Mouse (Mus musculus): Measurements from ENCODE around the gene Gas1. TPM values are rescaled to one million over a fixed set of nuclear protein-coding genes. Genes with fewer than 3 reads are reported as not detected.

Gene Gas1
- polyA plus RNA-seq (2015; fragmentation: Nextera tagmentation; extraction: Ambion mirVana) = 17.5 and 30.6 TPM in 2 replicates

GRCm38 (mm10) chr13:60177106-60177796 lies at the start of gene Gas1:
Gas1 (minus strand) TSS chr13:60177365.
- Histone ChIP-seq H3K4me1 (replicated peaks) (peaks cover 38% of the 10 kb centered on the region), H3K4me3 (replicated peaks) (peak within 1 kb of the TSS; percentile 90), H3K27me3 (peaks cover 5% of the 10 kb centered on the region), H3K36me3 (no peaks in the 10 kb centered on the region), H3K9me3 (no peaks in the 10 kb centered on the region), H3K4me2 (replicated peaks) (peak within 1 kb of the TSS; percentile 92), H3K27ac (peak within 1 kb of the TSS; percentile 97), H3K9ac (replicated peaks) (peak within 1 kb of the TSS; percentile 93)
- WGBS = under 1% methylated on average over 59 of the region's 59 CpGs
- peak; percentile 93 for ATAC-seq

GRCm38 (mm10) chr13:60226251-60226836 lies 49.2 kb upstream of the Gas1 start:
- 0 out of 2 replicates have a peak, but pooled peaks have one; percentile 45 for ATAC-seq
- no peak overlapping the region for H3K27ac ChIP-seq
- no peak overlapping the region for H3K4me3 ChIP-seq (replicated peaks)
- no peaks in the 10 kb centered on the region for H3K27me3 ChIP-seq
- H3K4me2 ChIP-seq (replicated peaks) = no peak overlapping the region
- no peak overlapping the region for H3K9ac ChIP-seq (replicated peaks)
- no peaks in the 10 kb centered on the region for H3K4me1 ChIP-seq (replicated peaks)
- no peaks in the 10 kb centered on the region for H3K36me3 ChIP-seq
- no peaks in the 10 kb centered on the region; the same call in 1 of the 2 replicates for H3K9me3 ChIP-seq
- 47% methylated on average over 9 of the region's 9 CpGs for WGBS

GRCm38 (mm10) chr13:60225736-60226135 lies 48.6 kb upstream of the Gas1 start:
- 87% methylated on average over 1 of the region's 1 CpGs for WGBS
- H3K4me3 ChIP-seq (replicated peaks) = no peak overlapping the region
- H3K4me2 ChIP-seq (replicated peaks) = no peak overlapping the region
- H3K9me3 ChIP-seq = no peaks in the 10 kb centered on the region; the same call in 1 of the 2 replicates
- H3K27ac ChIP-seq = no peak overlapping the region
- H3K36me3 ChIP-seq = no peaks in the 10 kb centered on the region
- H3K27me3 ChIP-seq = no peaks in the 10 kb centered on the region
- no peaks in the 10 kb centered on the region for H3K4me1 ChIP-seq (replicated peaks)
- no peak for ATAC-seq
- no peak overlapping the region for H3K9ac ChIP-seq (replicated peaks)

GRCm38 (mm10) chr13:60225276-60225675 lies 48.1 kb upstream of the Gas1 start:
- H3K27ac ChIP-seq = no peak overlapping the region
- H3K27me3 ChIP-seq = no peaks in the 10 kb centered on the region
- H3K4me1 ChIP-seq (replicated peaks) = no peaks in the 10 kb centered on the region
- H3K4me3 ChIP-seq (replicated peaks) = no peak overlapping the region
- no peaks in the 10 kb centered on the region for H3K36me3 ChIP-seq
- 97% methylated on average over 5 of the region's 5 CpGs for WGBS
- H3K9me3 ChIP-seq = no peaks in the 10 kb centered on the region; the same call in 1 of the 2 replicates
- H3K9ac ChIP-seq (replicated peaks) = no peak overlapping the region
- ATAC-seq = no peak
- no peak overlapping the region for H3K4me2 ChIP-seq (replicated peaks)

GRCm38 (mm10) chr13:60223797-60224196 lies 46.6 kb upstream of the Gas1 start:
- H3K4me3 ChIP-seq (replicated peaks) = no peak overlapping the region
- WGBS = 61% methylated on average over 2 of the region's 2 CpGs
- H3K9ac ChIP-seq (replicated peaks) = no peak overlapping the region
- H3K27ac ChIP-seq = no peak overlapping the region
- no peak for ATAC-seq
- no peak overlapping the region for H3K4me2 ChIP-seq (replicated peaks)
- H3K27me3 ChIP-seq = no peaks in the 10 kb centered on the region
- no peaks in the 10 kb centered on the region for H3K36me3 ChIP-seq
- H3K9me3 ChIP-seq = no peaks in the 10 kb centered on the region; the same call in 1 of the 2 replicates
- no peaks in the 10 kb centered on the region for H3K4me1 ChIP-seq (replicated peaks)

- no peak overlapping the region for H3K4me3 ChIP-seq (replicated peaks)
- H3K9me3 ChIP-seq = no peaks in the 10 kb centered on the region; the same call in 1 of the 2 replicates
- H3K27ac ChIP-seq = no peak overlapping the region
- H3K36me3 ChIP-seq = no peaks in the 10 kb centered on the region
- H3K9ac ChIP-seq (replicated peaks) = no peak overlapping the region
- no peak overlapping the region for H3K4me2 ChIP-seq (replicated peaks)
- WGBS = 92% methylated on average over 11 of the region's 11 CpGs
- no peak for ATAC-seq
- no peaks in the 10 kb centered on the region for H3K4me1 ChIP-seq (replicated peaks)
- H3K27me3 ChIP-seq = no peaks in the 10 kb centered on the region
Measured at GRCm38 (mm10) chr13:60222336-60222735, 45.2 kb upstream of the Gas1 start.

- Histone ChIP-seq H3K9ac (replicated peaks) (no peak overlapping the region), H3K27me3 (no peaks in the 10 kb centered on the region), H3K4me2 (replicated peaks) (no peak overlapping the region), H3K4me3 (replicated peaks) (no peak overlapping the region), H3K9me3 (no peaks in the 10 kb centered on the region; the same call in 1 of the 2 replicates), H3K27ac (no peak overlapping the region), H3K36me3 (no peaks in the 10 kb centered on the region), H3K4me1 (replicated peaks) (no peaks in the 10 kb centered on the region)
- ATAC-seq = no peak
- 94% methylated on average over 7 of the region's 7 CpGs for WGBS
Measured at GRCm38 (mm10) chr13:60213896-60214295, 36.7 kb upstream of the Gas1 start.

- ATAC-seq = no peak
- H3K4me2 ChIP-seq (replicated peaks) = no peak overlapping the region
- no peak overlapping the region for H3K4me3 ChIP-seq (replicated peaks)
- H3K27ac ChIP-seq = no peak overlapping the region
- no peaks in the 10 kb centered on the region for H3K4me1 ChIP-seq (replicated peaks)
- H3K36me3 ChIP-seq = no peaks in the 10 kb centered on the region
- H3K27me3 ChIP-seq = no peaks in the 10 kb centered on the region
- H3K9ac ChIP-seq (replicated peaks) = no peak overlapping the region
- no peaks in the 10 kb centered on the region; the same call in 1 of the 2 replicates for H3K9me3 ChIP-seq
- WGBS = 91% methylated on average over 6 of the region's 6 CpGs
Measured at GRCm38 (mm10) chr13:60207135-60207601, 30.0 kb upstream of the Gas1 start.

GRCm38 (mm10) chr13:60204746-60205145 lies 27.6 kb upstream of the Gas1 start:
- 90% methylated on average over 6 of the region's 6 CpGs for WGBS
- H3K27me3 ChIP-seq = no peaks in the 10 kb centered on the region
- no peak overlapping the region for H3K27ac ChIP-seq
- no peak overlapping the region for H3K4me2 ChIP-seq (replicated peaks)
- no peak overlapping the region for H3K9ac ChIP-seq (replicated peaks)
- H3K36me3 ChIP-seq = no peaks in the 10 kb centered on the region
- no peaks in the 10 kb centered on the region for H3K9me3 ChIP-seq
- no peaks in the 10 kb centered on the region for H3K4me1 ChIP-seq (replicated peaks)
- H3K4me3 ChIP-seq (replicated peaks) = no peak overlapping the region
- no peak for ATAC-seq

GRCm38 (mm10) chr13:60193273-60193672 lies 16.1 kb upstream of the Gas1 start:
- H3K4me2 ChIP-seq (replicated peaks) = no peak overlapping the region
- H3K36me3 ChIP-seq = no peaks in the 10 kb centered on the region
- no peak for ATAC-seq
- 68% methylated on average over 6 of the region's 6 CpGs for WGBS
- no peaks in the 10 kb centered on the region for H3K27me3 ChIP-seq
- no peaks in the 10 kb centered on the region for H3K9me3 ChIP-seq
- H3K27ac ChIP-seq = no peak overlapping the region
- no peak overlapping the region for H3K4me3 ChIP-seq (replicated peaks)
- no peak overlapping the region for H3K9ac ChIP-seq (replicated peaks)
- H3K4me1 ChIP-seq (replicated peaks) = no peaks in the 10 kb centered on the region

GRCm38 (mm10) chr13:60189923-60190322 lies 12.8 kb upstream of the Gas1 start:
- WGBS = 87% methylated on average over 10 of the region's 10 CpGs
- no peak for ATAC-seq

GRCm38 (mm10) chr13:60188952-60189351 lies 11.8 kb upstream of the Gas1 start:
- Histone ChIP-seq H3K4me2 (replicated peaks) (no peak overlapping the region), H3K4me3 (replicated peaks) (no peak overlapping the region), H3K4me1 (replicated peaks) (no peaks in the 10 kb centered on the region), H3K9me3 (no peaks in the 10 kb centered on the region), H3K27ac (no peak overlapping the region), H3K27me3 (no peaks in the 10 kb centered on the region), H3K36me3 (no peaks in the 10 kb centered on the region), H3K9ac (replicated peaks) (no peak overlapping the region)
- 87% methylated on average over 8 of the region's 8 CpGs for WGBS
- no peak for ATAC-seq

More at GRCm38 (mm10) chr13:60189923-60190322, 12.8 kb upstream of the Gas1 start:
- Histone ChIP-seq H3K36me3 (no peaks in the 10 kb centered on the region), H3K9me3 (no peaks in the 10 kb centered on the region), H3K4me1 (replicated peaks) (no peaks in the 10 kb centered on the region), H3K4me3 (replicated peaks) (no peak overlapping the region), H3K4me2 (replicated peaks) (no peak overlapping the region), H3K9ac (replicated peaks) (no peak overlapping the region), H3K27ac (no peak overlapping the region), H3K27me3 (no peaks in the 10 kb centered on the region)
